Mouse (Mus musculus) testis, adult 2 months (tissue): ENCODE results near the gene Klra8.
"Not testable (repeated sequence)": the region's sequence is repeated elsewhere in the genome, so short reads cannot be mapped to it uniquely, and the experiment has no call there.

Source experiments
- CTCF ChIP-seq: fragments of 200-500 bp; IDR thresholded peaks from 2 replicates; pipeline ENCODE4 v1.5.1; 2012; ENCODE audit warnings: low read depth, mild to moderate bottlenecking, inconsistent platforms, low read length, moderate library complexity; ENCODE audit not compliant: control insufficient read depth, insufficient read depth, insufficient replicate concordance
- POLR2A ChIP-seq: fragments of 200-500 bp; IDR thresholded peaks from 2 replicates; pipeline ENCODE4 v1.6.1; 2012; ENCODE audit warnings: low read depth, mild to moderate bottlenecking, inconsistent platforms, low read length, moderate library complexity; ENCODE audit not compliant: control insufficient read depth

DNA sequence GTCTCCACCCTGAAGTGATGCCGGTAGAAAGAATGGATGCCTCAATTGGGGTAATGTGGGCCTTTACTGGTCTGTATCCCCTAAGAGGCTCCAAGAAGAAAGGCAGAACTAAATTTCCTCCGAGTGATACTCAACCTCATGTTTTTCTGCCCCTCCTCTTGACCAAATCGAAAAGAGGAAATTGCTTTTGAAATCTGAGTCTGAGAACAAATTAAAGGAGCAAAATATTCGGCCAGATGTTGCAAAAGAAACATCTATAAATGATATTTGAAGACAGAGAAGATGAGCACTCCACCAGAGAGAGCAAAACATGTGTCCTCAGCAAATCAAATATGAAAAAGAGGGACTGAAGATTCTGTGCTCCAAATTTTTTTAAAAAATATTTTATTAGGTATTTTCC, at the start of gene Klra8:
- not testable (repeated sequence) for TF ChIP-seq POLR2A, CTCF
